12 mouse cellular contexts compared by ENCODE assay signal in genomic region chr1:132201511-132201860, GRCm38 (mm10). TPM values are rescaled to one million over a fixed set of nuclear protein-coding genes. Genes with fewer than 3 reads are reported as not detected.
DNase-seq lines count a peak whose midpoint lies in the region; ATAC-seq lines count a peak whose summit lies in the region.
"Had no signal": no experiment of that assay in that cellular context is flagged by ENCODE, and none has a peak within 500 bp of the region (broad histone marks: within the 10 kb centered on the region; RNA-seq: fewer than 3 reads in every experiment).

No protein-coding gene starts in this region.

- H3K9me3 ChIP-seq in forebrain, embryonic 14.5 days (replicated peaks; ENCODE audit: control insufficient read depth, low read length) = no peaks in the 10 kb centered on the region
- H3K9me3 ChIP-seq in limb, embryonic 15.5 days = no peaks in the 10 kb centered on the region
- H3K9me3 ChIP-seq in stomach, embryonic 15.5 days = no peaks in the 10 kb centered on the region
- no peaks in the 10 kb centered on the region for H3K9me3 ChIP-seq in liver, embryonic 12.5 days (replicated peaks)
- H3K9me3 ChIP-seq: kidney, embryonic 15.5 days had no signal

- peaks cover 50% of the 10 kb centered on the region for H3K4me1 ChIP-seq in forebrain, embryonic 14.5 days (ENCODE audit: control insufficient read depth, insufficient read depth, low read length)
- H3K4me1 ChIP-seq in limb, embryonic 15.5 days = peaks cover 26% of the 10 kb centered on the region
- peaks cover 3% of the 10 kb centered on the region; the same call in 1 of the 2 replicates for H3K4me1 ChIP-seq in stomach, embryonic 15.5 days
- H3K4me1 ChIP-seq in liver, embryonic 12.5 days = 0 out of 2 replicates have a peak, but pooled peaks cover 6% of the 10 kb centered on the region

- H3K4me2 ChIP-seq in forebrain, embryonic 14.5 days (ENCODE audit: low read length) = peak overlapping the region; percentile 53
- H3K4me2 ChIP-seq in limb, embryonic 15.5 days = peak overlapping the region; percentile 41; the same call in 1 of the 2 replicates
- H3K4me2 ChIP-seq in stomach, embryonic 15.5 days = no peak overlapping the region
- no peak overlapping the region for H3K4me2 ChIP-seq in liver, embryonic 12.5 days

- intact Hi-C loops in left cerebral cortex, postnatal 4 days (cut with DNase I) = no loop called here

- peak overlapping the region; percentile 66 for H3K9ac ChIP-seq in forebrain, embryonic 14.5 days (ENCODE audit: low read length)
- no peak overlapping the region for H3K9ac ChIP-seq in limb, embryonic 15.5 days
- H3K9ac ChIP-seq in stomach, embryonic 15.5 days = no peak overlapping the region
- H3K9ac ChIP-seq in liver, embryonic 12.5 days = no peak overlapping the region
- H3K9ac ChIP-seq: kidney, embryonic 15.5 days had no signal

- DNase-seq in left cerebral cortex, postnatal 4 days = peak; percentile 47
- DNase-seq in left cerebral cortex, adult 18-20 months (ENCODE audit: low spot score in 2 of 2) = no peak
- no peak for DNase-seq in forebrain, embryonic 14.5 days (ENCODE audit: low spot score)
- DNase-seq in thymus, postnatal 25 days = no peak
- no peak for DNase-seq in liver
- DNase-seq: cerebellum, adult 9-10 months had no signal

- WGBS in forebrain, embryonic 14.5 days = 10% methylated on average over 4 of the region's 4 CpGs
- WGBS in limb, embryonic 15.5 days = 32% methylated on average over 4 of the region's 4 CpGs
- WGBS in stomach, embryonic 15.5 days = 44% methylated on average over 4 of the region's 4 CpGs
- 30% methylated on average over 4 of the region's 4 CpGs for WGBS in liver, embryonic 12.5 days (ENCODE audit: insufficient replicate concordance)

- H3K27me3 ChIP-seq in forebrain, embryonic 14.5 days (replicated peaks; ENCODE audit: control insufficient read depth, insufficient read depth, low read length) = no peaks in the 10 kb centered on the region
- H3K27me3 ChIP-seq in limb, embryonic 15.5 days = peaks cover 3% of the 10 kb centered on the region; the same call in 1 of the 2 replicates
- peaks cover 20% of the 10 kb centered on the region; the same call in 1 of the 2 replicates for H3K27me3 ChIP-seq in stomach, embryonic 15.5 days (replicated peaks)
- H3K27me3 ChIP-seq in liver, embryonic 12.5 days (replicated peaks) = peaks cover 99% of the 10 kb centered on the region

- no peak; the same call in 1 of the 2 replicates for ATAC-seq in forebrain, embryonic 14.5 days
- ATAC-seq in limb, embryonic 15.5 days (ENCODE audit: insufficient number of reproducible peaks, low FRiP score, low TSS enrichment, low read depth) = no peak
- no peak for ATAC-seq in stomach, embryonic 15.5 days (ENCODE audit: insufficient read depth, low FRiP score, low read depth)
- no peak for ATAC-seq in liver, embryonic 12.5 days

- H3K36me3 ChIP-seq in forebrain, embryonic 14.5 days (ENCODE audit: control insufficient read depth, insufficient read depth, low read length) = no peaks in the 10 kb centered on the region
- no peaks in the 10 kb centered on the region for H3K36me3 ChIP-seq in limb, embryonic 15.5 days
- no peaks in the 10 kb centered on the region for H3K36me3 ChIP-seq in stomach, embryonic 15.5 days
- H3K36me3 ChIP-seq in liver, embryonic 12.5 days = no peaks in the 10 kb centered on the region
- H3K36me3 ChIP-seq: kidney, embryonic 15.5 days had no signal

- peak overlapping the region; percentile 31 for H3K4me3 ChIP-seq in forebrain, embryonic 14.5 days (ENCODE audit: low read depth, low read length)
- H3K4me3 ChIP-seq in limb, embryonic 15.5 days = peak overlapping the region; percentile 33
- H3K4me3 ChIP-seq in stomach, embryonic 15.5 days (replicated peaks) = no peak overlapping the region
- no peak overlapping the region for H3K4me3 ChIP-seq in liver, embryonic 12.5 days

- H3K27ac ChIP-seq in forebrain, embryonic 14.5 days (ENCODE audit: low read depth, low read length) = peak overlapping the region; percentile 89
- H3K27ac ChIP-seq in limb, embryonic 15.5 days = no peak overlapping the region
- H3K27ac ChIP-seq in stomach, embryonic 15.5 days = peak overlapping the region; percentile 51; the same call in 1 of the 2 replicates
- no peak overlapping the region for H3K27ac ChIP-seq in liver, embryonic 12.5 days
- H3K27ac ChIP-seq: kidney, embryonic 15.5 days had no signal

RNA-seq across cellular contexts. Expression of gene AC124108.1, which starts 10.2 kb away (rescaled TPM):
- 1 to 10 TPM; 3.6 to 4.2 TPM for total RNA-seq in left cerebral cortex, postnatal 4 days (2021)
- total RNA-seq in left cerebral cortex, adult 18-20 months (2021) = 1 to 10 TPM; 3.4 to 5.2 TPM
- 2.2 and 2.9 TPM in 2 replicates for polyA plus RNA-seq in forebrain, embryonic 14.5 days (2014; fragmentation: Nextera tagmentation; extraction: Ambion mirVana)
- 0.12 and 0.25 TPM in 2 replicates for polyA plus RNA-seq in limb, embryonic 15.5 days (2015; fragmentation: Nextera tagmentation; extraction: Ambion mirVana)
- 0.09 and 0.10 TPM in 2 replicates for polyA plus RNA-seq in stomach, embryonic 15.5 days (2015; fragmentation: Nextera tagmentation; extraction: Ambion mirVana)
- not detected in 2 replicates for polyA plus RNA-seq in liver, embryonic 12.5 days (2016; fragmentation: Nextera tagmentation; extraction: Ambion mirVana)
- polyA plus RNA-seq: heart, embryonic 16.5 days; liver, embryonic 16.5 days had no signal

RNA-seq across cellular contexts. Expression of gene Lemd1, which starts 10.3 kb away (rescaled TPM):
- 10 to 100 TPM in 1 of 2 experiments, 1 to 10 TPM in 1; 8.8 to 10.1 TPM for total RNA-seq in left cerebral cortex, postnatal 4 days (2021)
- 1 to 10 TPM; 4.8 to 7.6 TPM for total RNA-seq in left cerebral cortex, adult 18-20 months (2021)
- polyA plus RNA-seq in forebrain, embryonic 14.5 days (2014; fragmentation: Nextera tagmentation; extraction: Ambion mirVana) = 15.5 and 18.7 TPM in 2 replicates
- polyA plus RNA-seq in limb, embryonic 15.5 days (2015; fragmentation: Nextera tagmentation; extraction: Ambion mirVana) = 0.29 and 0.56 TPM in 2 replicates
- polyA plus RNA-seq in stomach, embryonic 15.5 days (2015; fragmentation: Nextera tagmentation; extraction: Ambion mirVana) = 0.36 and 0.46 TPM in 2 replicates
- not detected in 2 replicates for polyA plus RNA-seq in liver, embryonic 12.5 days (2016; fragmentation: Nextera tagmentation; extraction: Ambion mirVana)
- polyA plus RNA-seq: heart, embryonic 16.5 days; liver, embryonic 16.5 days had no signal

RNA-seq across cellular contexts. Expression of gene Gm10188, which starts 28.1 kb away (rescaled TPM):
- not detected for total RNA-seq in left cerebral cortex, postnatal 4 days (2021)
- not detected for total RNA-seq in left cerebral cortex, adult 18-20 months (2021)
- not detected in 2 replicates for polyA plus RNA-seq in forebrain, embryonic 14.5 days (2014; fragmentation: Nextera tagmentation; extraction: Ambion mirVana)
- polyA plus RNA-seq in limb, embryonic 15.5 days (2015; fragmentation: Nextera tagmentation; extraction: Ambion mirVana) = not detected in 2 replicates
- not detected in 2 replicates for polyA plus RNA-seq in stomach, embryonic 15.5 days (2015; fragmentation: Nextera tagmentation; extraction: Ambion mirVana)
- not detected in 2 replicates for polyA plus RNA-seq in liver, embryonic 12.5 days (2016; fragmentation: Nextera tagmentation; extraction: Ambion mirVana)
- polyA plus RNA-seq: heart, embryonic 16.5 days; kidney, embryonic 15.5 days; liver, embryonic 16.5 days had no signal

Comparison
In these comparisons a context has a peak if more than half of its experiments do, and no peak if none do; other contexts are left out.
1. H3K27ac ChIP-seq: peak in forebrain, embryonic 14.5 days (single experiment) and stomach, embryonic 15.5 days (single experiment); none in limb, embryonic 15.5 days (single experiment) and liver, embryonic 12.5 days (single experiment).
2. H3K4me2 ChIP-seq: peak in forebrain, embryonic 14.5 days (single experiment) and limb, embryonic 15.5 days (single experiment); none in stomach, embryonic 15.5 days (single experiment) and liver, embryonic 12.5 days (single experiment).
3. H3K4me3 ChIP-seq: peak in forebrain, embryonic 14.5 days (single experiment) and limb, embryonic 15.5 days (single experiment); none in stomach, embryonic 15.5 days (single experiment) and liver, embryonic 12.5 days (single experiment).
4. RNA of gene Lemd1, which starts 10.3 kb away (polyA plus RNA-seq): 15.5 to 18.7 TPM in forebrain, embryonic 14.5 days; 0.29 to 0.56 TPM in limb, embryonic 15.5 days, 0.36 to 0.46 TPM in stomach, embryonic 15.5 days and not detected in liver, embryonic 12.5 days; every median in the first group is over 10 times any median in the second.